Mouse (Mus musculus) embryo, embryonic 10.5 days (tissue): ENCODE data around the gene Senp2.

Experiments
- DNase-seq: peaks from one replicate; pipeline ENCODE4 v3.0.0-alpha.2; 2015; ENCODE audit warnings: low spot score

The Senp2 gene

DNA sequence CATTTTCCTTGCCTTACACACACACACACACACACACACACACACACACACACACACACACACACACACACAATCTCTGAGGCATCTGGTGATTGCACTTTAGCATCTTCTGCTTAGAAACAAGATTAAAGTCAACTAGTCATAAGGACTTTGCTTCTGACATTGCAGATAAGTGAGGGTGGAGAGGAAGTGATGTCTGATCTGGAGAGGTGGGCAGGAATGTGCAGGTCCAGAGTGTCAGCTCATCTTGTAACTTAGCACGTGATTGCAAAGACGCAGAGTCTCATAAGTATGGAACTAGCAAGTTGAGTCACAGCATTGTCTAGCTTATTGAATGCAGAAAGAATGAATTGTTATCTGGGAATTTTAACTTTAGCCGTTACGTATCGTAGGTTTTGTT, 18.2 kb downstream of the Senp2 start:
- no peak for DNase-seq

DNA sequence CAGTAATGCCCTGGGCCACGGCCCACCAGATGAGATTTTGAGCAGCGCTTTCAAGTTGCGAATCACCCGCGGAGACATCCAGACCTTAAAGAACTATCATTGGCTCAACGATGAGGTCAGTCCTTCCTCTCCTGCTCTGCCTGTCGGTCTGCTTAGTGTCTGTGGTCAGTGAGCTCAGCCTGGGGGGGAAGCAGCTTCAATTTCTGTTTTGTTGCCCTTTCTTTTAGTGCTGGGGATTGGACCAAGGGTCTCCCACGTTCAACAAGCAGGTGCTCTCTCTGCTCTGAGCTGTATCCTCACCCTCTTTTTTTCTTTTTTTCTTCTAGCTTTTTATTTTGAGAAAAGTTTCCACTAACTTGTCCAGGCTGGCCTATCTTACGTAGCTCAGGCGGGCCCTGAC, 29.3 kb downstream of the Senp2 start:
- no peak for DNase-seq

DNA sequence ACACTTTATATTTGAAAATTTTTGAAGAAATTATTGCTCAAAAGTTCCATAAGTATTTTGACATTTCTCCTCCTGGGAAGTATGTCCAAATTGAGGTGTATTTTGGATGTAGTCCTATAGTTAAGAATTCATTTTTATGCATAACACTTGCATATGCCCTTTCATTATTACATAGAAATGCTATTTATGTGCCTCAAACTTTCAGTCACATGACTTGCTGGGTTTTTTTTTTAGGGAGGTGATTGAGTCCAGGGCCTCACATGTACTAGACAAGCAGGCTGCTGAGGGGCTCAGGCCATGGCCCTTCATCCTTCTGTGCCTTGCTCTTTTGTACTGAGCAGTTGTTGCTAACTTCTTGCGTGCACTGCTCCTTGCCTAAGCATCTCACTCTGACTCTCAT, 30.7 kb downstream of the Senp2 start:
- DNase-seq = no peak

DNA sequence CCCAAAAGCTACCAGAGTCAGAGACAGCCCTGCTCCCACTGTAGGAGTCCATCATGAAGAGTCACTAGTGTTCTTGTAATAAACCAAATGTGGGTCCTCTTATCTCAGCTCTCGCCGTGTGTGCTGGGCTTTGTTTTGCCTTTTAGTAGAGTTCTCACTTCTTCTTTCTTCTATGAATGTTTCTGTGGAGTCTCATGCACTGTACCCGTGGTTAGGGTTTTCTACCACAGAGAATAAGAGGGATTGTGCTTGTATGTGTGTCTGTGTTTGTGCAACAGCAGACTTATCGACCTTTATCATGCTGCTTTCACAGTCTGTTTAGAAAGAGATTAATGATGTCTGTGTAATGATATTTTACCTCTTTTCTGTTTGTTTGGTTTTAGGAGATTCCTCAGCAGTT, 34.5 kb downstream of the Senp2 start:
- DNase-seq = no peak

DNA sequence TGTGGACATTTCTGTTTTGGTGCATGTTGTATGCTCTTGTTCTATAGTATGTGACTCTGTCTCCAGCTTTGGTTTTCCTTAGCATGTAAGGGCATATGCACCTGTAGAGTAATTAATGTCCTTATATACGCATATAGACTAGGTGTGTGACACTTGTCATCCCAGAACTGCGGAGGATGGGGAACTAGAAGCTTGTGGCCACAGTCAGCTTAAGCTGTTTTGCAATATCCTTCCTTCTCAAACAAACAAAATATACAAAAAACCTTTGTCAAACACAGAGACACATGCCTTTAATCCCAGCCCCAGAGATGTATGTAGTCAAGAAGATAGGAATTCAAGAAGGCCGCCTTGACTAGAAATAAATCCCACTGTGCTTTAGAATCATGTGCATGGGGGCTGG, 36.6 kb downstream of the Senp2 start:
- DNase-seq = no peak

DNA sequence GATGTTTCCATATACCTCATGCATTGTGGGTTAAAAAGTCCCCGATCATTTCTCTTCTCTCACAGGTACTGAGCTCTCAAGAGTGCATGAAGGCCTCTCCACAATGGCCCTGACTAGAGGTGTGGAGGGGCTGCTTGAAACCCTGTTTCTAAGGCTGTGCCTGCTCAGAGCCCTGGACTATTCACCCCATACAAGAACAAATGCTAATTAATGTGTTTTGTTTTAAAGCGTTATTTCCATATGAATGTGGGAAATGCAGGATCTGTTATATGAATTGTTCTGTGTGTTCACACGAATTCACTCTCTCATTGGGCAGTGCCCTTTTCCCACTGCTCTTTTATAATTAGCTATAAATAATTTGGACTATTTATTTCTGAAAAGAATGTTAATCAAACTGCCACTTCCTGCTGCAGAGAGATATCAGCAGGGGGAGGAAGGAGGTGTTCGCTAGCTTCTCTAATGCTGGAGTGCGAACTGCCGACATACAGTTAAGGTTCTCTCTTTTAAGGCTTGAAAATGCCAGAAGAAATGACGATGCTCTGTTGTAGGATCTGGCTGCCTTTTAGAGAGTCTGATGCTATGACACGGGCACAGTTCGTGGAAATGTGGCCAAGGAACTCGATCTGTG, 37.6 kb downstream of the Senp2 start:
- no peak for DNase-seq

DNA sequence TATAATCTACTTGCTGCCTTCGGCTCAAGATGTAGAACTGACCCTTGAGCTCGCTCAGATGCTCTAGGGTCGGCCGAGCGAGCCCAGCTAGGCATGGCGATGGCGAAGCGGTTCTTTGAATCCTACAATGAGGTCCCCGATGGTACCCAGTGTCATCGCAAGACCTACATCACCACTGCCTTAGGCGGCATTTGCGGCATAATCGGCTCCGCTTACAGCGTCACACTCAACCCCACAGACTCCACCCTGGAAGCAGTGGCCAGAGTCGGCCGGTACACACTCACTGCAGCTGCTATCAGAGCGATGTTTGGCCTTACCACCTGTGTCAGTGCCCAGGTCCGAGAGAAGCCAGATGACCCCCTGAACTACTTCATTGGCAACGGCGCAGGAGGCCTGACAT, 44.1 kb downstream of the Senp2 start:
- DNase-seq = no peak

DNA sequence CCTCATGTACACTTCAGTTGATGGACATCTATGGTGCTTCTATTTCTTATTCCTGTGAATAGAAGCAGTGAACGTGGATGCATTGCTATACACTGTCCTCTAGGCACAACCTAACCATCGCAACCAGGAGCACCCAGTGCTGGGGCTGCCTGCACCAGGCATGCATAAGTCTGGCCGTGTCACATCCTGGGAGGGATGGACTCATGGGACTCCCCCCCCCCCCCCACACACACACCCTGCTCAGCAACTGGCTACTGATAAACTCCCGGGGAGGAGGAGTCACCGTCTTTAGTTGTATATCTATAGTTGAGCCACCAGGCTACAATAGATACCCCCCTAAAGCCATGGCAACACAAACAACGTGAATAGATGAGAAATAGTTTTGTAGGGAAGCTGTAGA, 48.2 kb downstream of the Senp2 start:
- DNase-seq = no peak

DNA sequence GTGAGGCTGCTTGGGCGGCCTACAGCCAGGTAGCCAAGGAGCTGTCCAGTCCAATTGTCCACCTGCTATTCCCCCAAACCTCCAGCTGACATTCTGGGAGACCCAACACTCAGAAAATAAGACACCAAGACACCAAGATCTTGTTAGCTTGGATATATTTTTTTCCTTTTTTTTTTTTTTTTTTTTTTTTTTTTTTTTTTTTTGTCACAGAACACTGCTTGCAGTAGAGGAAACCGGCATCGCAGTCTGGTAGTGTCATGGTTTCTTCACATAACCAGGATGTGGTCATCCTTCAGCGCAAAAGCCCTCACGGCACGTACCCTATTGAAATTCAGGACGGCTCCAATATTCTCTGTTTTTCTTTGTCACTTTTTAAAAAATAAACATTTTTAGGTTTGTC, 49.6 kb downstream of the Senp2 start:
- DNase-seq = no peak

DNA sequence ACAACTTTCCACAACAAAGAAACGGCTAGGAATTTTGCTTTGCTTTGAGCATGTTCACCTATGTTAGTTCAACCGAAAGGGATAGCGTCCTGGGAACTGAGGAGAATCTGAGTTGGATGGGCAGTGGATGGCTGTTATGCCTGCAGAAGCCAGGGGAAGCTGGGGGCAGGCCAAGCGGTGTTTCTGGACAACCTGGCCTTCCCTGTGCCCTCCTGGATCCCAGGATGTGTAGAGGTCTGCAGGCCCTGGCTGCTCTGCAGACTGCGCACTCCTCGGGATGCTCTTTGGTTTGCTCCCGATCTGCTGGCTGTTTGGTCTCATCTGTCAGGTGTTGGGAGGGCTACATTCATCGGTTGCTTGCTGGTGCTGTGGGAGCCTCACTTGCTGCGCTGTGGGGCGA, 51.1 kb downstream of the Senp2 start:
- no peak for DNase-seq

DNA sequence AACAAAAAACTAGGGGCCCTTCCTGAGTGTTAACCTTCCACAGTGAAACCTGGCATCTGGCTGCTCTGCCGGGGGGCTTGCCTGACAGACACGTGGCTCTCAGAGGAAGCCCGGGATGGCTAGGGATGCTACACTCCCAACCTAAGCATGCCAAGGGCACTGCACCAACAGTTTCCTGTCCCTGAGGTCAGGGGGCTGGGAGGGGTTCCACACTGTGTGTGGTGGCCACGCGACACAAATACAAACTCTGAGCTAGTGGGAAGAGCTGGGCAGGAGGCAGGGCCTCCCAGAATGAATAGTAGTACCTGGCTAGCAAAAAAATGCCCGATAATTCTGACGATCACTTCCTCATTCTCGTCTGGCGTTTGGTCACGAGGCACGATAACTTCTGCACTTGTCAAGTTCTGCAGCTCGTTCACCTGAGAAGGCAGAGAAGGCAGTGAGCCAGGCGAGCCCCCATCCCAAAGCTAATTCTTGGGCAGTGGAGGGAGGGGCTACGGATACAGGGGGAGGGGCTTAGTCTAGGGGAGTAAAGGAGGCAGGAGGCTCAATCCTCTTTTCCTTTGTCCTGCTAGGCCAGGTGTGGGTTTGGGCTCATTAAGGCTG, 52.4 kb downstream of the Senp2 start:
- DNase-seq = no peak

DNA sequence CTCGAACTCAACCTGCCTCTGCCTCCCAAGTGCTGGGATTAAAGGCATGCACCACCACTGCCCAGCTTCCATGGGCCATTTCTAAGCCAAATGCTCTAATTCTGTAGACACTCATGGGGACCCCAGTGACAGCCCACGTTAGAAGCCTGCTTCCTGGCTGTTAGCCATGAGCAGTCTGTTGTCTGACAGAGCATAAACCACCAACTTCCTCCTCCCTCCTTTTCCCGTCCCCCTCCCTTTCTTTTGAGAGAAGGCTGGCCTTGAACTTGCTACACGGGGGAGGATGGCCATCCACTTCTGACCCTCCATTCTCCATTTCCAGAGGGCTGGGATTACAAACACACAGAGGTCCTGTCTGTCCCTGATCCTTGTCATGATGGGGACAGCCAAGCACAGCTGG, 53.0 kb downstream of the Senp2 start:
- no peak for DNase-seq

DNA sequence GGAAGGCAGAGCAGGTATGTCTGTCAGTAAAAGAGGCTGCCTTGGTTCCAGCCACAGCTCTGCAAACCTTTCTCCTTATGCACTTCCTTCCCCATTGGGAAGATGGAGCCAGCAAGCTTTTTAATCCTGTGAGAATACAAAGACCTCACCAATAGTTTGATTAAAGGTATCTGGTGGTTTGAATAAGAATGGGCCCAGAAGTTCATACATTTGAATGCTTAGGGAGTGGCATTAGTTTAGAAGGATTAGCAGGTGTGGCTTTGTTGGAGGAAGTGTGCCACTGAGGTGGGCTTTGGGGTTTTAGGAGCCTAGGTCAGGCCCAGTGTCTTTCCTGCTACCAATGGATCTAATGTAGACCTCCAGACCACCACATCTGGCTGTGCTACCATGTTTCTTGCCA, 56.3 kb downstream of the Senp2 start:
- DNase-seq = no peak

DNA sequence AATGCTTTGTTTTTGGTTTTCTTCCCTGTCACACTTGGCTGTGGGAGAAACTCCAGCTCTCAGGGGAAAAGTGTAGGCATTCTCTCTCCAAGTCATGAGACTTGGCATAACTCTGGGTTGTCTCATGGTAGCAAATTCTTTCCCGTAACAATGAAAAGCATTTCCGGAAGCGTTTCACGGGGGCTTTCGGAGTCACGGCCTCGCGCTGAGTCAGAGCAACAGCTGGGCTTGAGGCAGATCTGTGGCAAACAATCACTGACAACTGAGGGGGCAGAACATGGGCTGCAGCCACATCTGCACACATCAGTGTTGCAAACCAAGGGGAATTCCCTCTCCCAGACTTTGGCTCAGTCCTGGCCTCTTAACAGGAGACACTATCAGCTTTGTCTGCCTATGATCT, 58.1 kb downstream of the Senp2 start:
- DNase-seq = no peak

DNA sequence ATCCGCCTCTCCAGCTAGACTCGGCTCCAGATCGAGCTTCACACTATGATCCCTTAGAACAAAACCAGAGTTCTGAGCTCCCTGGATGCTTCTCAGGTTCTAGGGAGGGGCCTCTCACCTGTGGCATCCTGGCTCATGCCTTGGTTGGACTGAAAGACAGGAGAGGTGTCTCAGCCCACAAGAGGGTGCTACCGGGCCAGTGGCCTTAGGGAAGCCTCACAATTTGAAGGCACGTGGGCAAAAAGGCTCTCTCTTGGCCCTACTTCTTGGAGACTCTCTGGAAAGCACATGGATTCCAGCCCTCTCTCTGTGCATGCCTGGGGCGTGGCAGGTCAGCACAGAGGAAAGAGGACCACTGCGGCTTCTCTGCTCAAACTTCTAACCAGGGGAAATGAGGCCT, 62.1 kb downstream of the Senp2 start:
- DNase-seq = no peak

DNA sequence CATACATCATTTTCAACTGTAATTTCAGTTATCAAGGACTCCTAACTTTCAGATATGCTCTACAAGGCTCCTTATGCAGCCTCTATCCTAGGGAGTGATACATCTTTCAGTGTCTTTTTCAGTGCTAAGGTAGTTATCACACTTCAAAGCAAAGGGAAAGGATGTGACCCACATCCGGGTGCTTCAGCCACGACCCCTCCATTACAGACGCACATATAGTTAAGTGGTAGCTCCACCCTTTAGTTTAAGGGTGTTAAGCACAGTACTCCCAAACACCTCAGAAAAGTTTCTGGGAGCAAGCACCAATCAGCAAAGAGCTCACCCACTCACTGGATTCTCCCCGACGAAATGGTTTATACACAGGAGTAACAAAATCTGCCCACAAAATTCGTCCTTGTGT, 65.8 kb downstream of the Senp2 start:
- no peak for DNase-seq

DNA sequence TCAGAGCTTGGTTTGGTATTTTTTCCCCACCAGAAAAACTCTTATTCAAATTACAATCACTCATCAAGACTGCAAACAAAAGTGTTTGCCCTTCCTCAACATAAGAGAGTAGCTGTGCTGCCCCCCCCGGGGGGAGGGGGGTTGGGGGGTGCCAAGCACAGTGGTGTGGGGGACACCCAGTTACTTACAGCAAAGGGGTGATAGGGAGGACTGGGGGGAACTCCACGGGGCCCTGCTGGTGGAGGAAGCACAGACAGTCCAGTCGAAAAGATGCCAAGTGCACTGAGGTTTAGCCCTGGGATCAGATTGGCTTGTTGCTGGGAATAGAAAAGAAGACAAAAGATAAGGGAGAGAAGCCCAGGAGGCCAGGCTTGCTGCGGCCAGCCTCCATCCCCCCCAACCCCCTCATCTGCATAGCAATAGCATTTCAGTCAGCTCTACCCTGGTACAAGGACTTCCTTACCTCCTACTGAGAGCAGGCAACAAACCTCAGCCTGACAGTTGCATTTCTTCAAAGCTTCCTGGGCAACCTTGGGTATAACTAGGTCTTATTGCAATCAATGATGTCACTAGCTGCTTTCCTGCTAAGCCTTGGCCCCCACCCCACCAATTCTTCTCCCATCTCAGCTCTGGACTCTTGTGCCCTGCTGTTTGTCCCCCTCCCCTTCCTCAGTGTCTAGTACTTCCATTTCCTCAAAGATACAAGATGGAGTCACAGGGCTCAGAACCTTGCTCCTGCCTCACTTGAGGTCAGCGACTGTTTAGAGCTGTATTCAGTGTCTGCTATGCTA, 66.7 kb downstream of the Senp2 start:
- peak; percentile 22 for DNase-seq

DNA sequence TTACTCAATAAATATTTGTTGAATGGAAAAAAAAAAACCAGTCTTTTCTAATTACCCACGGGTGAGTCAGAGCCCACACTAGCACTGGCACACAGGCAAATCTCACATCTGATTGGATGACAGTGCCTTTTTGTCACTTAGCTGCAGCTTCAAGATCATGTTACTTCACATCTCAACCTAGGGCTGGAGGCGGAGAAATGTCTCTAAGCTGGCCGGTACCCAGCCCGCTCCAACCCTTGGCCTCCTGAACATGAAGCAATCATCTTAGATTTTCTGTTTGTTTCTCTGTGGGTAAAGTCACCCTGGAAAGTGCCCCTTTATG, 67.3 kb downstream of the Senp2 start:
- DNase-seq = no peak

DNA sequence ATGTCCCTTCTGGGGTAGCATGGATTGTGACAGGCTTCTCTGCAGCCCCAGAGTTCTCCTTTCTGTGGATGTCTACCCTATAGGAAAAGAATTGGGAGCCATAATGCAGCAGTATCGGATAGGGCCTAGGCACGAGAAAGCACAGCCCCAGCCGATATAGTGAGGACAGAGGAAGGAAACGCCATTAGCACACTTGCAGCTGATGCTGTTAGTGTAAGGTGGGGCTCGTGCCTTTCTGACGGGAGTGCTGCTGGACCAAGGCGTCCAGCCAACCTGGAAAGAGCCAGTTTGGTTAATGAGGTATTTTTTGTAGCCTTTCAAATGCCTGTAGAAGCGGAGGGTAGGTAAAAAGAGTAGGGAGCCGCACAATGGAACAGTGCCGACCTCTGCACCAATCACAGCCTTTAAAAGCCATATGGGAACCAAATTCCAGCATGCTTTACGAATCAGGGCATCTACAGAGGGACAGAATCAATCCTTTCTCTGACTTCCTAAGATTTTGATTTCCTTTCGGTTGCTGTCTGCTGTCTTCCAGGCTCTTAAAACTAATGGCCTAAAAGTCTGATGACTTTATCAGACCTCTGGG, 70.9 kb downstream of the Senp2 start:
- DNase-seq = no peak

DNA sequence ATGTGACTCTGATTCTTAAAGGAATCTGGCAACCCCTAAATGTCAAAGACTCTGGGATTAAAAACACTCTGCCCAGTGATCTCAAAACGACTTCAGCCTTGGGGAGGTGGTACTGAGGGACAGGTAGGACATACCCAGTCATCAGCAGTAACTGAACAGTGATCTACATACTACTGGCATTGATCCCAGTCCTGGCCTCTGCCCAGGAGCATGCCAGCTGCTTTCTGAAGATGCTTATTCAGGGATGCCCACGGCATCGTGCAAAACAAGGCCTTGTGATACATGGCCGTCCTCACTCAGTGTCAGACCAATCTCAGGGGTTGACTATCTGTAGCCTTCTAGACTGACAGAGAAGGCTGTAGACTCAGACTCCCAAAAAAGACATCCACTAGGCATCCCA, 76.1 kb downstream of the Senp2 start:
- no peak for DNase-seq

DNA sequence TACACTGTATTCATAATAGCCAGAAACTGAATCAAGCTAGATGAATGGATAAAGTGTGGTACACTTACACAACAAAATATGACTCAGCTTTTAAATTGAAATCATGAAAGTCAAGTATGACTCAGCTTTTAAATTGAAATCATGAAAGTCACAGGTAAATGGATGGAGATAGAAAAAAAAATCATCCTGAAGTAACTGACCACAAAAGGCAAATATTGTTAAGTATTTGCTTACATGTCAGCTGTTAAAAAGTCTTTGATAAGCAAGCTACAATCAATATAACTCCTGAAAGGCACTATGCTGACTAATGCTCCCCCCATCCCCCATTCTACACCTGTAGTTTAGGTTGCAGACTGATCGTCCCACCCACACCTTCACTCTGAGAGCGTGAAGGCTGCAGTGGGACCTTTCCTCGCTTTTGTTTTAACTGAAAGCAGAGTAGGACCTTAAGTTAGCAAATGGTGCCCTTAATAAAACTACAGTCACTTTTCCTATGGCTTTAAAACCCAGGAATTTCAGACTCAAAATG, 82.0 kb downstream of the Senp2 start:
- no peak for DNase-seq

DNA sequence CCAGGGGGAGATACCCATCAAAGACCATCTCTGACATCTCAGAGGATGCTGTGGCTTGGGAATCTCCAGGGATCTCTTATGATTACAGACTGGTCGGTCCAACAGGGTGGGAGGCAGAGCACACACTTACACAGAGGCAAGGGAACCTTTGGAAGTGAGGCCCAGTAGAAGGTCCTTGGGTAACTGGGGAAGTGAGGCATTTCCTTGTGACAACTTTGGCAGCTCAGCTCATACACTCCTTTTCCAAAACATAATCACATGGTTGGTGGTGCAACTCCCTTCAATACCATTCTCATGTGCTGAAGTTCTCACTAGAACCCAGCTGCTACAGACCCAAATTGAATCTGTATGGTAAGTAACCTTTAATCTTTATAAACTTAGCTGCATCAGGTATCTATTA, 86.5 kb downstream of the Senp2 start:
- no peak for DNase-seq

DNA sequence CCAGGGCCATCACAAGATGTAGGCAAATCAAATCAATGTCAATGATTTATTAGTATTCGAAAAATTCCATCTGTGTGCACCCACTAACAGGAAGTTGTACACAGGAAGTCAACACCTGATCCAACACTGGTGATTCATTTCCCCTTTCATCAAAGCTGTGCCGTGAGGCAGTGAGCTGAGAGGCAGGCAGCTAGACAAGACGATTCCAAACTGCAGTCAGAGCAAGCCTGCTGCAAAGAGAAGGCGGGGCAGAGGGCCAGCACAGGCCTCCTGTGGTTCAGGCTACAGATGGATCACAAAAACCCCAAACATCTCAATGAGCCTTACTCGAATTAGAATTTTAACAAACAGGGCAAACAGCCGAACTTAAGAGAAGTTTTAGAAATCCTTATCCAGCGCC, 88.4 kb downstream of the Senp2 start:
- no peak for DNase-seq
